Mouse (Mus musculus) CH12.LX (cell line): ENCODE data around the gene Lmbrd2. TPM values are rescaled to one million over a fixed set of nuclear protein-coding genes. Genes with fewer than 3 reads are reported as not detected.

Source experiments
- DNase-seq: peaks from one replicate; pipeline ENCODE4 v3.0.0-alpha.2; 2013; ENCODE audit errors: extremely low read depth
- H3K27ac ChIP-seq: 2 replicates; pipeline ENCODE4 v1.5.1; 2012; ENCODE audit warnings: low read depth, mild to moderate bottlenecking, control low read depth, moderate library complexity; ENCODE audit not compliant: insufficient read depth
- H3K27me3 ChIP-seq: replicated peaks from 2 replicates; pipeline ENCODE3; 2012; ENCODE audit warnings: inconsistent platforms
- H3K36me3 ChIP-seq, 2 experiments: replicated peaks in 1 of 2; 2 replicates each; pipeline versions ENCODE3 to v1.6.1; 2012; ENCODE audit warnings: inconsistent platforms in 1 of 2, low read length in 1 of 2, mild to moderate bottlenecking in 1 of 2, mixed read lengths in 1 of 2, moderate library complexity in 1 of 2; ENCODE audit not compliant: control insufficient read depth in 1 of 2, insufficient read depth in 1 of 2
- H3K4me1 ChIP-seq, 2 experiments: 2 replicates each; pipeline ENCODE4 v1.6.1; 2012; ENCODE audit warnings: inconsistent platforms in 1 of 2, moderate library complexity in 1 of 2; ENCODE audit not compliant: insufficient read depth in 2 of 2, control insufficient read depth in 1 of 2
- H3K4me2 ChIP-seq: 2 replicates; pipeline ENCODE4 v1.6.1; 2012; ENCODE audit warnings: low read depth, mild to moderate bottlenecking, control low read depth; ENCODE audit not compliant: poor library complexity, insufficient read depth, severe bottlenecking
- H3K4me3 ChIP-seq, 3 experiments: fragments of 150-350 bp in 1 of 3; sonication (generic) in 1 of 3; replicated peaks in 1 of 3; 2 replicates each; pipeline versions ENCODE3 to v1.5.1; 2011 to 2012; ENCODE audit warnings: low read depth in 2 of 3, low read length in 2 of 3, mild to moderate bottlenecking in 2 of 3, moderate library complexity in 2 of 3, control low read depth in 1 of 3, improper control_type of control experiment in 1 of 3, inconsistent platforms in 1 of 3, mixed read lengths in 1 of 3; ENCODE audit not compliant: poor library complexity in 1 of 3
- H3K79me2 ChIP-seq: replicated peaks from 2 replicates; pipeline ENCODE4 v1.6.1; 2012; ENCODE audit warnings: mild to moderate bottlenecking, moderate library complexity; ENCODE audit not compliant: control insufficient read depth, poor library complexity, insufficient read depth, severe bottlenecking; ENCODE audit errors: extremely low read depth
- H3K9ac ChIP-seq: 2 replicates; pipeline ENCODE4 v1.6.1; 2012; ENCODE audit warnings: low read depth, mild to moderate bottlenecking, control low read depth, moderate library complexity; ENCODE audit not compliant: insufficient read depth
- H3K9me3 ChIP-seq: replicated peaks from 2 replicates; pipeline ENCODE3; 2012; ENCODE audit warnings: low read length, inconsistent platforms, mixed read lengths
- BHLHE40 ChIP-seq: IDR thresholded peaks from 2 replicates; pipeline ENCODE4 v1.6.1; 2011; ENCODE audit warnings: mild to moderate bottlenecking, low read depth, low read length, improper control_type of control experiment
- CHD1 ChIP-seq: IDR thresholded peaks from 2 replicates; pipeline ENCODE4 v1.6.1; 2012; ENCODE audit warnings: low read depth, low read length, improper control_type of control experiment, inconsistent platforms
- CHD2 ChIP-seq: IDR thresholded peaks from 2 replicates; pipeline ENCODE4 v1.6.1; 2011; ENCODE audit warnings: low read length, improper control_type of control experiment
- E2F4 ChIP-seq: IDR thresholded peaks from 2 replicates; pipeline ENCODE4 v1.6.1; 2011; ENCODE audit warnings: low read depth, low read length, improper control_type of control experiment; ENCODE audit not compliant: insufficient replicate concordance
- ELF1 ChIP-seq: IDR thresholded peaks from 2 replicates; pipeline ENCODE4 v1.6.1; 2014; ENCODE audit warnings: low read depth, mild to moderate bottlenecking, inconsistent platforms, low read length, improper control_type of control experiment
- EP300 ChIP-seq: IDR thresholded peaks from 2 replicates; pipeline ENCODE4 v1.6.1; 2011; ENCODE audit warnings: low read length, improper control_type of control experiment
- ETS1 ChIP-seq: conservative IDR thresholded peaks from 2 replicates; pipeline ENCODE4 v1.6.1; 2012; ENCODE audit warnings: low read depth, mild to moderate bottlenecking, inconsistent platforms, low read length, improper control_type of control experiment, moderate library complexity
- GABPA ChIP-seq: IDR thresholded peaks from 2 replicates; pipeline ENCODE4 v1.6.1; 2012; ENCODE audit warnings: low read depth, low read length, improper control_type of control experiment, inconsistent platforms; ENCODE audit not compliant: insufficient replicate concordance
- HCFC1 ChIP-seq: IDR thresholded peaks from 2 replicates; pipeline ENCODE4 v1.6.1; 2012; ENCODE audit warnings: low read depth, mild to moderate bottlenecking, inconsistent platforms, low read length, improper control_type of control experiment
- IRF4 ChIP-seq: IDR thresholded peaks from 2 replicates; pipeline ENCODE4 v1.6.1; 2014; ENCODE audit warnings: low read depth, mild to moderate bottlenecking, inconsistent platforms, low read length, improper control_type of control experiment
- JUND ChIP-seq: conservative IDR thresholded peaks from 2 replicates; pipeline ENCODE4 v1.6.1; 2011; ENCODE audit warnings: low read depth, low read length, improper control_type of control experiment
- KAT2A ChIP-seq: IDR thresholded peaks from 2 replicates; pipeline ENCODE4 v1.6.1; 2012; ENCODE audit warnings: low read length, improper control_type of control experiment, inconsistent platforms; ENCODE audit not compliant: insufficient replicate concordance
- MAX ChIP-seq: IDR thresholded peaks from 2 replicates; pipeline ENCODE4 v1.6.1; 2011; ENCODE audit warnings: low read length, improper control_type of control experiment
- MAZ ChIP-seq: IDR thresholded peaks from 2 replicates; pipeline ENCODE4 v1.6.1; 2012; ENCODE audit warnings: low read depth, mild to moderate bottlenecking, inconsistent platforms, low read length, improper control_type of control experiment, moderate library complexity
- MEF2A ChIP-seq: IDR thresholded peaks from 2 replicates; pipeline ENCODE4 v1.6.1; 2014; ENCODE audit warnings: low read depth, mild to moderate bottlenecking, inconsistent platforms, low read length, improper control_type of control experiment, borderline replicate concordance
- MXI1 ChIP-seq: IDR thresholded peaks from 2 replicates; pipeline ENCODE4 v1.6.1; 2011; ENCODE audit warnings: mild to moderate bottlenecking, low read depth, low read length, improper control_type of control experiment
- MYC ChIP-seq: IDR thresholded peaks from 2 replicates; pipeline ENCODE4 v1.6.1; 2011; ENCODE audit warnings: low read depth, mild to moderate bottlenecking, improper control_type of control experiment, low read length
- NELFE ChIP-seq: IDR thresholded peaks from 2 replicates; pipeline ENCODE4 v1.6.1; 2011; ENCODE audit warnings: low read depth, low read length, improper control_type of control experiment
- NRF1 ChIP-seq: IDR thresholded peaks from 2 replicates; pipeline ENCODE4 v1.6.1; 2014; ENCODE audit warnings: low read depth, mild to moderate bottlenecking, inconsistent platforms, low read length, improper control_type of control experiment, moderate library complexity
- PAX5 ChIP-seq: IDR thresholded peaks from 2 replicates; pipeline ENCODE4 v1.6.1; 2012; ENCODE audit warnings: low read length, inconsistent platforms, mixed read lengths
- POLR2A ChIP-seq: IDR thresholded peaks from 2 replicates; pipeline ENCODE4 v1.6.1; 2011; ENCODE audit warnings: low read depth, mild to moderate bottlenecking, improper control_type of control experiment, low read length
- POLR2AphosphoS2 ChIP-seq: IDR thresholded peaks from 2 replicates; pipeline ENCODE4 v1.6.1; 2011; ENCODE audit warnings: low read depth, low read length, improper control_type of control experiment
- SIN3A ChIP-seq: IDR thresholded peaks from 2 replicates; pipeline ENCODE4 v1.6.1; 2012; ENCODE audit warnings: low read length, improper control_type of control experiment, inconsistent platforms
- SMC3 ChIP-seq: IDR thresholded peaks from 2 replicates; pipeline ENCODE4 v1.6.1; 2011; ENCODE audit warnings: low read depth, low read length, improper control_type of control experiment
- TBP ChIP-seq: conservative IDR thresholded peaks from 2 replicates; pipeline ENCODE4 v1.6.1; 2011; ENCODE audit warnings: low read depth, low read length, improper control_type of control experiment
- TCF12 ChIP-seq: IDR thresholded peaks from 2 replicates; pipeline ENCODE4 v1.6.1; 2014; ENCODE audit warnings: low read depth, mild to moderate bottlenecking, inconsistent platforms, low read length, improper control_type of control experiment
- UBTF ChIP-seq: IDR thresholded peaks from 2 replicates; pipeline ENCODE4 v1.6.1; 2012; ENCODE audit warnings: low read depth, mild to moderate bottlenecking, inconsistent platforms, low read length, improper control_type of control experiment, moderate library complexity
- ZMIZ1 ChIP-seq: IDR thresholded peaks from 2 replicates; pipeline ENCODE4 v1.6.1; 2012; ENCODE audit warnings: low read depth, mild to moderate bottlenecking, inconsistent platforms, low read length, improper control_type of control experiment
- ZNF384 ChIP-seq: IDR thresholded peaks from 2 replicates; pipeline ENCODE4 v1.6.1; 2012; ENCODE audit warnings: low read depth, low read length, improper control_type of control experiment, inconsistent platforms
- dilution Hi-C: fragments of 300-500 bp; cut with MboI; formaldehyde crosslinking; loops from 2 replicates; pipeline ENCODE4 v1.14.3; 2020; ENCODE audit warnings: low sequenced_read_pairs; ENCODE audit not compliant: extremely low pct_unique_long_range_greater_than_20kb, extremely low pct_ligation_motif_present
- in situ Hi-C: fragments of 300-500 bp; cut with MboI; formaldehyde crosslinking; loops from 3 replicates; pipeline ENCODE4 v1.14.3; 2019; ENCODE audit warnings: low sequenced_read_pairs, low pct_ligation_motif_present, low pct_unique_long_range_greater_than_20kb, mixed read lengths
- polyA plus RNA-seq: library from polyadenylated mRNA; unstranded; fragments of >175 nt; gene quantifications from 2 replicates; pipeline ENCODE4 v1.2.1, GENCODE M21; 2012; ENCODE audit warnings: low read depth; ENCODE audit not compliant: insufficient read length
- total RNA-seq, 2 experiments: library from RNA; depleted of rRNA; stranded (reverse); fragments of 300-350 nt in 1 of 2; fragments of >200 nt in 1 of 2; gene quantifications; 2 replicates each; pipeline ENCODE4 v1.2.3; 2012 to 2014

Lmbrd2 gene
- 8.1 and 9.1 TPM in 2 replicates for total RNA-seq (2012; rRNA removed)
- total RNA-seq (2014; rRNA removed), result 6.6 and 7.9 TPM in 2 replicates
- 8.0 and 9.7 TPM in 2 replicates for polyA plus RNA-seq

DNA sequence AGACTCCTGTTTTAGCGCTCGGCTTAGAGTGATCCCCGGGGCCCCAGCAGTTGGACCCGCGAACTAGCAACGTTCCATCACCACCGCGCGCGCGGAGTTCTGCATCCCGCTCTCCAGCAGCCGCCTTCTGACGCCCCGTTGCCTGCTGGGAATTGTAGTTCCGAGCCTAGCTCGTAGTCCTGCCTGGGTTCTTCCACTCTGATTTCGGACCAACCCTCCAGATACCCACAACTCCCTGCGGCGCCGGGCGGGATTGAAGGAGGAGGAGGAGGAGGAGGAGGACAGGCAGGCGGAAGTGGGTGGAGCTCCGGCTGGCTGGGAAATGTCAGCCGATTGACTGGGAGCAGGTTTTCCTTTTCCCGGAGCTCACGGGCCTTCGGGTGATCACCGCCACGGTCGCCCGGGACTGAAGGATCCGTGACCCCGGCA is at the start of gene Lmbrd2:
TSS of gene Lmbrd2 (plus strand) at position 299 of the 429 bp plus-strand sequence.
- dilution Hi-C loops, result no loop called here
- Histone ChIP-seq H3K9me3 (no peaks in the 10 kb centered on the region), H3K27ac (no peak within 1 kb of the TSS), H3K79me2 (peaks cover 11% of the 10 kb centered on the region), H3K4me2 (peak within 1 kb of the TSS; percentile 88), H3K9ac (peak within 1 kb of the TSS; percentile 90), H3K27me3 (no peaks in the 10 kb centered on the region), H3K4me1 (peaks cover 7 to 28% of the 10 kb centered on the region in 2 experiments), H3K4me3 (peak within 1 kb of the TSS; percentile 92 to 99 (median 95)), H3K36me3 (peaks cover 9 to 33% of the 10 kb centered on the region in 2 experiments)
- in situ Hi-C loops, result no loop called here
- TF ChIP-seq MAZ (0 out of 2 replicates have a peak, but pooled peaks have one; percentile 58), NRF1 (peak; percentile 53), ETS1 (0 out of 2 replicates have a peak, but pooled peaks have one; percentile 32), TCF12 (peak; percentile 74), MEF2A (peak; percentile 31; the same call in 1 of the 2 replicates), ZNF384 (no peak), CHD2 (peak; percentile 64; the same call in 1 of the 2 replicates), UBTF (0 out of 2 replicates have a peak, but pooled peaks have one; percentile 42), MYC (peak; percentile 28; the same call in 1 of the 2 replicates), E2F4 (peak; percentile 82; the same call in 1 of the 2 replicates), NELFE (peak; percentile 72), POLR2A (peak; percentile 82), KAT2A (peak; percentile 87; the same call in 1 of the 2 replicates), JUND (no peak), EP300 (no peak), POLR2AphosphoS2 (peak; percentile 58; the same call in 1 of the 2 replicates), SIN3A (peak; percentile 91; the same call in 1 of the 2 replicates), PAX5 (no peak), HCFC1 (peak; percentile 98), SMC3 (no peak), ELF1 (peak; percentile 89), GABPA (peak; percentile 20; the same call in 1 of the 2 replicates), BHLHE40 (no peak), CHD1 (no peak), TBP (0 out of 2 replicates have a peak, but pooled peaks have one; percentile 42), ZMIZ1 (peak; percentile 74; the same call in 1 of the 2 replicates), MXI1 (peak; percentile 41; the same call in 1 of the 2 replicates), MAX (peak; percentile 36; the same call in 1 of the 2 replicates), IRF4 (peak; percentile 30; the same call in 1 of the 2 replicates)
- DNase-seq, result peak; percentile 96
